Mouse (Mus musculus) kidney, postnatal 4 days (tissue): Measurements from ENCODE around the gene Ccl28.
A peak's percentile ranks its signal among the peaks of the same experiment; 100 is the strongest.
"Not testable (repeated sequence)": the region's sequence is repeated elsewhere in the genome, so short reads cannot be mapped to it uniquely, and the experiment has no call there.

Experiments used
- DNase-seq, 2 experiments: peaks; one replicate each; pipeline ENCODE4 v3.0.0; 2021; ENCODE audit warnings: mixed read lengths in 2 of 2

Gene Ccl28

DNA sequence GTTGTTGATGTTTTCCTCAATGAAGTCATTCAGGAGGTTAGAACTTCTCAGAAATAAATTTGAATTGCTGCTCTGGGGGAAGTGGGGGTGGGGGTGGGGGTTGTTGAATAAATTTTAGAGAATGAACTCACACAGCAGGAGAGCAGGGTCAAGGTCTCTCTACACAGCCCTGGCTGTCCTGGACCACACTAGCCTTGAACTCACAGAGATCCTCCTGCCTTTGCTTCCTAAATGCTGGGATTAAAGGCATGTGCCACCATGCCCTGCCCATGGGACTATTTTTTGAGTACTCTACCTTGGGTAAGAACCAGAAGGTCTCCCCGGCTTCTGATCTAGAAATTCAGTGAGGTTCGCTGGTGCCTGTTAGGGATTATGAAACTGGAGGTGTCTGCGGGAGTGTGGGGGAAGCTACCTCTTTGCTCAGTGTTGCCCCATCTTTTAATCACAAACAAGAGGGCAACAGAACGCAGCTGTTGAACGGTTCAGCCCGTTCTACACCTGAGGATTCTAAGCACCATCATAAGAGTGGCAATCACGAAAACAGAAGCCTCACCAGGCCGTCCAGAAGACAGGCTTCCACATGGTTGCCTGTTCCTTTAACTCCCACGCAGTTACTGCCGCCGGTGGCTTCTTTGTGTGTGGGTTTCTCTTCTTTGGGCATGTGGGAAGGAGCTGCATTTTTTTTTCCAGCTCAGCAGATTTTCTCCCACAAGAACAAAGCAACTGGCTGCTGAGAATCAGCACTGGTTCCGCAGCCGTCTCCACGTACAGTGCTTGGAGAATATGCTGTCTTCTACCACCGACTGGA lies 25.5 kb downstream of the Ccl28 start:
- peak; percentile 13 to 32 for DNase-seq

GRCm38 (mm10) chr13:119649699-119650046 lies 26.1 kb downstream of the Ccl28 start:
- DNase-seq = no peak

DNA sequence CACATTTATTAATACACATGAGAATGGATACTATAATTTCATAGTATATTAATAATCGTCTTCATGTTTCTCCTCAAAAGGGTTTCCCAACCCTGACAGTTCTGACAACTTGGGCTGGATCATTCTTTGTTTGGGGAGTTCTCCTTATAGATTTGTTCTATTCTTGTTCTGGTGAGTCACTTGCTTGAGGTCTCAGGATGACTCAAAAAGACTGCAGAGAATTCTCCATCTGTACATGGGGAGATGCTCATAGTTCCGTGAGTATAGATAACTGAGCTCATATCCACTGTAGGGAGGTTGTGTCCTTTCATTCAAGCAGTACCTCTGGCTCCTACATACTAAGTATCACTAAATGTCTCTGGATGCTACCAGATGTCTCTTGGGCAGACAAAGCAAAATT lies 31.1 kb downstream of the Ccl28 start:
- DNase-seq = no peak

- DNase-seq = no peak
Measured at GRCm38 (mm10) chr13:119656246-119656645, 32.6 kb downstream of the Ccl28 start.

DNA sequence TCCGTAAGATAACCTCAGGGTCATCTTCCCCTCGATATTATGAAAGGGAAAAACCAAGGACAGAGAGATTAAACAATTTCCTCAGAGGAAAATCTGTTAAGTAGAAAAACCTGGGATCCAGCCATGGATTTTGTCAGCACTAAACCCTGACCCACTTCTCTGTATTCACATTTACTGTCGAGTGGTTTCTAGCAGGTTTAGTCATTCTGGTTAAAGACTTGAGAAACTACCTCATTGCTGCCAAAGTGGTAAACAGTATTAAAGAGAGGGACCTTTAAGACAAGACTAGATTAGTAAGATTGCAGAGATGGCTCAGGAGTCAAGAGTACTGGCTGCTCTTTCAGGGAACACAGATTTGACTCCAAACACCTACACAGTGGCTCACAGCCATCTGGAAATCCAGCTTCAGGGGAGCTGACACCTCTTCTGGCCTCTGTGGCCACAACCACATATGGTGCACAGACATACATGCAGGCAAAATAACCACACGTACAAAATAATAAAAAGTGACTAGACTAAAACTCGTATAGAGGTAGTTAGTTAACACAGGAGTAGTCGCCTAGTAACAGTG lies 33.3 kb downstream of the Ccl28 start:
- DNase-seq = no peak

- DNase-seq = peak; percentile 44 to 66
Measured at GRCm38 (mm10) chr13:119661420-119661819, 37.8 kb downstream of the Ccl28 start.

DNA sequence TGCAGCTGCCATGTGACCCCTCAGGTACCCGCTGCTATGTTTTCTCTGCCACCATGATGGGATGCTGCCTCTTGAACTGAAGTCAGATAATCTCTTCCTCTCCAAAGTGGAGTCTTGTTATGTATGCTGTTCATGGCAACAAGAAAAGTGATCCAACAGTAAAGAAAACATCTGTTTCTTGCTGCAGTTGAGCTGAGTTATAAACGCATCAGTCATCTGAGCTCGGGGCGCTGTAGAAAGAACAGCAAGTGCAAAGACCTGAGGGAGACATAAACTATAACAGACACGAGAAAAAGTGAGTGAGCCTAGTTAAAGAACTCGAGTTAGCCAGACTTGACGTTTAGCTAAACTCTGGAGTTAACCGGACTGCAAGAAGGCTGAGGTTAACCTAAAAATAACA lies 55.2 kb downstream of the Ccl28 start:
- DNase-seq = no peak

DNA sequence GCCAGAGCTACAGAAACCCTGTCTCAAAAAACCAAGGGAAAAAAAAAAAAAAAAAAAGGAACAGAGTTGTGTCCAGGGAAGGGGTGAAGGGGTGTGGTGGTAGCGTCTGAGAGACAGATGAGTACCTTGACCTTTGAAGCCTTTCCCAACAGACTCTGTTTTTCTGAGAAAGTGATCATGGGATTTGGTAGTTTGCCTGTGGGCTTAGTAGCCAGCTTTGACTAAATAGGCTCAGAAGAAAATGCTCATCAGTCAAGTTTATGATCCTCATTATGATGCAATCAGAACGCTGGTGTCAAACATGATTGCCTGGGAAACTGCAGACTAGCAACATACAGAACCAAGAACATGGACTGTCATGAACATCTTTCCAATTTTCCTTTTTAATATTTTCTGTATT lies 56.1 kb downstream of the Ccl28 start:
- no peak for DNase-seq

DNA sequence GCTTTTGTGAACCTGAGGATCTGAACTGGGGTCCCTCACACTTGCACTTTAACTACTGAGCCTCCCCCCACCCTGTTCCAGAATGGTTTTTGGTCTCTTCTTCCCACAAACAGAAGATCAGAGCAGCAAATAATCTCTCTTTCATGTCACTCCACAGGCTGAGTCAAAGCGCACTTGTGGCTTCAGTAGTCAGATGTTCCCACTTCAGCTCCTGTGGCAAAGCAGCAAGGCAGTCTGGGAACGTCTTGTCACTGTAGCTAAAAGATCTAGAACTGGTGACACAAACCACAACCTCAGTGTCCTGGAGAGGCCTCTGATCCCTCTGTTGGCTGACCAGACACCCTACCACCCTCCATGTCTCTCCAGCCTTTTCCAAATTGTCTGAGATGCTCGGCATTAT lies 57.5 kb downstream of the Ccl28 start:
- no peak for DNase-seq

DNA sequence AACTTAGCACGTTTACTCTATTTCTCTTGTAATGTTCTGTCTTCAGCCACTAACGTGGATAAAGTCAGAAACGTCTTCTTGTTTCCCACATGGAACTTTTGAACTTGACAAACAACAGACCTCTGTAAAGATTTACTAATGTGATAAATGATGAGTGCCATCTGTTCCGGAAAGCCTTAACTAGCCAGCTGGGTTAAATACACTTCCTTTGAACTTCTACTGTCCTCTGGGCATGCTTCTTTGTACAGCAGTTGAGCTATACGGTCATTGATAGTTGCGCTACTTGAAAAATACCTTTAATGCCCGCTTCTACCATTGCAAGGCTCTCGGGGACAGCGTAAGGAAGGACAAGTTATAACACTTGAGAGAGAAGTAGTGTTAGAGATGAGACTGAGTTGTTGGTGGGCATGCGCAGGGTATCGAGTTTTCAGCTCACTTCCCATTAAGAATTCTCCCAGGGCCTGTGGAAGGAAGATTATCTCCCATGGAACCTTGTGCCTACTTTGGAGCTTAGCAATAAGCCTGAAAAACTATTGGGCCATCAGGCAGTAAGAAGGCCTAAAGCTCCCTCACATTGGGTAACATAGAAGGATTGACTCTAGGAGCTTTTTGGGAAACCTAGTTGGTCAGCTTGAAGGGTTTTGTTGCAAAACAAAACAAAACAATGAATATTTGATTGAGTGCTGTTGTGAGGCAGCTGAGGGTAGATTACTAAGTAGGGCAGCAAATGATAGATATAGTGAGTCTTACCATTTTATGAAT lies 61.0 kb downstream of the Ccl28 start:
- no peak for DNase-seq

DNA sequence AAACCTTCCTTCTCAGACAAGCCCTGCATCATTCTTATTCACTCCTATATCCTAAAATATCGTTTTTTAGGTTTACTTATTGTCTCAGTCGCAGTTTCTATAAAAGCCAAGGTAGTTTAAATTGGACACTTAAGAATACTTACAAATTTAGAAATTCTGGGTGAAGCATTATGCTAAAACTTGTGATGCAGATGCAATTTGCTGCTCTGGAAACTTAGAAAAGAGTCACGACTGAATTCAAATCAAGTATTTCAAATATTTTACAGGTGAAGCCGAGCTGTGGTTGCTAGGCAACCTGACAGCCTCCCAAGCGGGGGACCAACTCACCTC lies 66.1 kb downstream of the Ccl28 start:
- DNase-seq = no peak

GRCm38 (mm10) chr13:119690039-119690728 lies 66.6 kb downstream of the Ccl28 start, which contains the start of gene Hmgcs1:
TSS of gene Hmgcs1 (plus strand) at chr13:119690379.
- peak; percentile 100 for DNase-seq

DNA sequence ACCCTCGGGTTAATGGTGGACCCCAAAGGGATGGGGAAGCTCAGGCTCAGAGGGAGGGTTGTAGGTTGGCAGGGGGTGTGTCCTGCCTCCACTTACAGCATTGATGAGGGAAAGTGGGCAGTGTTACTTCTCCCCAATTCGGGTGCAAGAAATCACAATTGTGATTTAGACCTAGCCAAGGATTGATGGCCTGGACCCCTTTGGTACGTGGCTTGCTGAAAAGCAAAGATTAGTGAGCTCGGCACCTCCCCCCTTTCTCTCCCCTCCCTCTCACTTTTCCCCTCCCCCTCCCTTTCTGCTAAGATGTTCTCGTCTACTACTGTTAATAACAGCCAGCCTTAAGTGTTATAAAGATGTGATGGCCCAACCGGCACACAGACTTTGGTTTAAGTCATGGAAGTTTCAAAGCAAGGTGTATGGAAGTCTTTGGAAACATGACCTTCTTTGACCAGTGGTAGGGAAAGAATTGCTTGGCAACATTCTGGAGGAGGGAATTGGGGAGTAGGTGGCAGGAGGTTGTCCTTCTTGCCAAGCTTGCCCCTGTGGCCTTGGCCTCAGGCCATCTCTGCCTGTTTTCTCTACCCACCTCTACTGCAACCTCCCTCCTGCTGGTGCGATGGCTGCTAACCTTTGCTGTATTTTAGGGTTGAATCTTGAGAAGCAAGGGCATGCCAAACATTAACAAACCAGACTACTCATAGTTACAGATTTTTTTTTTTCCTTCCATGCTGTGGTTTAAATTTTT lies 67.4 kb downstream of the Ccl28 start:
- peak; percentile 43 to 65 for DNase-seq

DNA sequence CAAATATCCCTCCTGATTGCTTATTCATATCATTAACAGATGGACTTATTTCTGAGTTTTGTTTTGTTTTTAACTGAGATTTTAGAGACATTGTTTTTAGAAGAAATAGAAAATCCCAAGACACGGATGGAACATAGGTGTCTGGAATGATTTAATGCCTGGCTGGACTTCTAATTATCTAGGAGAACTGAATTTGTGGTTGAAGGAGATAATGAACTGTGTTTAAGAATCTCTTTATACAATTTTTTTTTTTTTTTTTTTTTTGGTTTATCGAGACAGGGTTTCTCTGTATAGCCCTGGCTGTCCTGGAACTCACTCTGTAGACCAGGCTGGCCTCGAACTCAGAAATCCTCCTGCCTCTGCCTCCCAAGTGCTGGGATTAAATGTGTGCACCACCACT lies 68.3 kb downstream of the Ccl28 start:
- not testable (repeated sequence) for DNase-seq

DNA sequence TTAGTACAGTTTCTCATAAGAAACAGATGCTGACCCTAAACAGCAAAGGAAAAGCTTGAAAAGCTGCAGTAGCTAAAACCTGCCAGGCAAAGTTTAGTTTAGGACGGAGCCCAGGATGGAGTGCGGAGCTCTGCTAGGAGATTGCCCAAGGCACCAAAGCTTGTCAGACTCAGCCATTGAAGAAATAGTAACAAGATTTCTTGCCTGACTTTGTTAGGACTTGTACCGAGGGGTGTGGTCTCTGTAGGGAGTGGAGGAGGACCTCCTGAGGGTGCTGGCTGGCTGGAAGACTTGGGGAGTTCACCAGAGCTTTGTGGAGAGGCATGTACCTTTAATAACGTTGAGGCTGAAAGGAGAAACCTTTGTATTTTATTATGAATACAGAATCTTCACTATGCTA lies 72.1 kb downstream of the Ccl28 start:
- no peak for DNase-seq

- DNase-seq = no peak
Measured at GRCm38 (mm10) chr13:119696496-119696895, 72.9 kb downstream of the Ccl28 start.

DNA sequence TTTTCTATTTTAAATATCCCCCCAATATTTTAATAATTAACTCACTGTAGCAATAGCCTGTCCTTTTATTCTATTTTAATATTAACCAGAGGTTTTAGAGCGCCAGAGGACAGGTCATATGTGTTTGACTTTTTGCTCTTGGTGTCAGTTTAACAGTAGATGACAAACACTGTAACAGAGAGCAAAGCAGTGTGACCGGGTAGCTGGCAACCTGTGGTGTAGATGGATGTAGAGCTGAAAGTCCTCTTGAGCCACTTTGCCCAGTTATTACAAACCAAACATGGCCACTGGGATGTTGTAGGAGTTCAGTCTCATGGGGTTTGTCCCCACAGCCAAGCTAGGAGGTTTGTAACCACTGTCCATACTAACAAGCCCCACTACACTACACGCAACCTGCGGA lies 74.8 kb downstream of the Ccl28 start:
- no peak for DNase-seq
